Mouse (Mus musculus): Measurements from ENCODE around the gene Sh3glb1. TPM values are rescaled to one million over a fixed set of nuclear protein-coding genes. Genes with fewer than 3 reads are reported as not detected.

Sh3glb1 gene
- polyA plus RNA-seq, 1 experiment from 2014 or later, result 161 TPM

DNA sequence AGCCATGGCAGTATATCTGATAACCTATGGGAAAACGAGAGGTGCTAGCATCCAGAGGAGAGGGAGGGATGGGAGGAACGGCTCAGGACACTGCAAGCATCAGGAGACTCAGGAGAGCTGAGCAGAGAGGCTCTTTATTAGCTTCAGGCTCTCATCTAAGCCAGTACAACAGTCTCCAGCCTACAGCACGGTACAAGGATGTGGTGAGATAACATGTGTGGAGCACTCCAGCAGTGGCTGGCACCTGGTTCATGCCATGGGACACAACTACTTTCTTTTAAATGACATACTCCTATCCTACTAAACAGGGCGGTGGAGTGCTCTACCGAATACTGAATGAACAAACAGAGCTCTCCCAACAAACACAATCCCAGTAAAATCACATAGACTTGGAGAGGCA is 38.6 kb downstream of the Sh3glb1 start:
- H3K36me3 ChIP-seq (ENCODE audit: control insufficient read depth, insufficient read depth), result no peaks in the 10 kb centered on the region; the same call in 1 of the 2 replicates
- H3K27me3 ChIP-seq (replicated peaks; ENCODE audit: control insufficient read depth, insufficient read depth, low read length), result no peaks in the 10 kb centered on the region
- no peak for ATAC-seq
- no peak overlapping the region for H3K9ac ChIP-seq (ENCODE audit: low read depth, low read length)
- H3K9me3 ChIP-seq (ENCODE audit: control insufficient read depth), result no peaks in the 10 kb centered on the region
- 76% methylated on average over 5 of the region's 5 CpGs for WGBS
- H3K4me2 ChIP-seq (replicated peaks; ENCODE audit: low read depth), result no peak overlapping the region
- H3K4me3 ChIP-seq (ENCODE audit: low read depth, low read length), result no peak overlapping the region
- TF ChIP-seq CTCF (IDR thresholded peaks at IDR 0.05; ENCODE audit: low read depth), result no peak
- no peak overlapping the region for H3K27ac ChIP-seq (ENCODE audit: low read depth, low read length)
- no peaks in the 10 kb centered on the region for H3K4me1 ChIP-seq (replicated peaks; ENCODE audit: control insufficient read depth, insufficient read depth, low read length)

DNA sequence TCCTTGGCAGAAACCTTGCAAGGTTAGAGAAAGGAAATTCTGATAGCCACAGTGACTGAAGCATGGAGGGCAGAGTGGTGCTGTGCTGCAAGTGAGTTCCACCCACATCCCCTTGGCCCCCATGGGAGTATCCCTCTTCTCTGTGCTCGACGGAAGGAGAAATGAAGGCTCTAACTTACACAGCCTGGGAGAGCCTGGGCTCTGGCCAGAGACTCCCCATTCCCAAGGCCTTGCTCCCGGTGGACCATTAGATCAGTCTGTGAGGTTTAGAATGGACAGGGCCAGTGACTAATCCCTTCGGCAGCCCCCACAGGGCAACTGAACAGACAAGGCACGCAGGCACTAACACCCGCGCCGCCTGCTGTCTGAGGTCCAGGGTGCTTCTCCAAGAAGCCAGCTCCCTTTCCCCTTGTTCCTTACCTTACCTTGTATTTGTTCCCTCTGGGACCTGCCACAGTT is 40.4 kb downstream of the Sh3glb1 start:
- no peak overlapping the region for H3K4me3 ChIP-seq (ENCODE audit: low read depth, low read length)

DNA sequence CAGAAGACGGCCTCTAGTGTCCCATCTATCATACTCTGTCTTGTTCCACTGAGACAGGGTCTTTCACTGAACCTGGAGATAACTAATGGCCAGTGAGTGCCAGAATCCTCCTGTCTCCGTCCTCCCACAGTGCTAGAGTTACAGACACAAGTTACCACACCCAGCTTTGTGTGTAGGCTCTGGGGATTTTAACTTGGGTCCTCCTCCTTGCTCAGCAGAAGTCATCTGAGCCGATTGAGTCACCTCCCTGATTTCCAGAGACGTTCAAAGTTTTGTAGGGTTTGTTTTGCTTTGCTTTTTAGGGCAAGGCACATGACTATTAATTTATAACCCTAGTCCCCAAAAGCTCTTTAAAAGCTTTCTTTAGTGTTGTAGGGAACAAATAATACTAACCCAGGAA is 41.0 kb downstream of the Sh3glb1 start:
- Histone ChIP-seq H3K9me3 (ENCODE audit: control insufficient read depth) (no peaks in the 10 kb centered on the region), H3K9ac (ENCODE audit: low read depth, low read length) (no peak overlapping the region), H3K4me2 (replicated peaks; ENCODE audit: low read depth) (no peak overlapping the region), H3K27me3 (replicated peaks; ENCODE audit: control insufficient read depth, insufficient read depth, low read length) (no peaks in the 10 kb centered on the region), H3K4me3 (ENCODE audit: low read depth, low read length) (no peak overlapping the region), H3K4me1 (replicated peaks; ENCODE audit: control insufficient read depth, insufficient read depth, low read length) (no peaks in the 10 kb centered on the region), H3K36me3 (ENCODE audit: control insufficient read depth, insufficient read depth) (no peaks in the 10 kb centered on the region), H3K27ac (ENCODE audit: low read depth, low read length) (no peak overlapping the region)
- 54% methylated on average over 4 of the region's 4 CpGs for WGBS
- no peak for TF ChIP-seq CTCF (IDR thresholded peaks at IDR 0.05; ENCODE audit: low read depth)
- no peak for ATAC-seq

More for the DNA sequence above, 40.4 kb downstream of the Sh3glb1 start:
- no peak for TF ChIP-seq CTCF (IDR thresholded peaks at IDR 0.05; ENCODE audit: low read depth)
- WGBS, result 88% methylated on average over 8 of the region's 8 CpGs
- Histone ChIP-seq H3K27me3 (replicated peaks; ENCODE audit: control insufficient read depth, insufficient read depth, low read length) (no peaks in the 10 kb centered on the region), H3K9me3 (ENCODE audit: control insufficient read depth) (no peaks in the 10 kb centered on the region), H3K27ac (ENCODE audit: low read depth, low read length) (no peak overlapping the region), H3K4me1 (replicated peaks; ENCODE audit: control insufficient read depth, insufficient read depth, low read length) (no peaks in the 10 kb centered on the region), H3K4me2 (replicated peaks; ENCODE audit: low read depth) (no peak overlapping the region), H3K36me3 (ENCODE audit: control insufficient read depth, insufficient read depth) (no peaks in the 10 kb centered on the region), H3K9ac (ENCODE audit: low read depth, low read length) (no peak overlapping the region)
- ATAC-seq, result no peak

DNA sequence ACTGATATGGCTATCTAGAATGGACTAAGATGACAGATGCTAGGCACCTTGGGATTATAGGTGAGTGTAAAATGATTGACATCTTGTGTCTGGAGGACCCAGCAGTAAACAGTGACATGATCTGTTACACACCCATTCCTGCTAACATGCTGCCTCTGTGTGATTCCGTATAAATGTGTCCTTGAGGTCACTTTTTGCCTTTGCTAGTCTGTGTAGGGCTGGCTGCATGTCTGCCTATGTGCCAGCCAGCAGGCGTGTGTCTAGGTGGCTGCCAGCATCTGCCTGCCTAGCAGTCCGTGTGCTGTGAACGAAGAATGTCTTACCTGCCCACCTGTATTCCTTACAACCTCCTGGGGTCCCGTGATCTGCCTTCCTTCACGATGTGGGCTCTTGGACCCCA is 42.4 kb downstream of the Sh3glb1 start:
- Histone ChIP-seq H3K4me1 (replicated peaks; ENCODE audit: control insufficient read depth, insufficient read depth, low read length) (no peaks in the 10 kb centered on the region), H3K9me3 (ENCODE audit: control insufficient read depth) (no peaks in the 10 kb centered on the region), H3K9ac (ENCODE audit: low read depth, low read length) (no peak overlapping the region), H3K4me3 (ENCODE audit: low read depth, low read length) (no peak overlapping the region), H3K4me2 (replicated peaks; ENCODE audit: low read depth) (no peak overlapping the region), H3K27me3 (replicated peaks; ENCODE audit: control insufficient read depth, insufficient read depth, low read length) (no peaks in the 10 kb centered on the region), H3K27ac (ENCODE audit: low read depth, low read length) (no peak overlapping the region), H3K36me3 (ENCODE audit: control insufficient read depth, insufficient read depth) (no peaks in the 10 kb centered on the region)
- ATAC-seq, result no peak
- TF ChIP-seq CTCF (IDR thresholded peaks at IDR 0.05; ENCODE audit: low read depth), result no peak
- 89% methylated on average over 6 of the region's 6 CpGs for WGBS

DNA sequence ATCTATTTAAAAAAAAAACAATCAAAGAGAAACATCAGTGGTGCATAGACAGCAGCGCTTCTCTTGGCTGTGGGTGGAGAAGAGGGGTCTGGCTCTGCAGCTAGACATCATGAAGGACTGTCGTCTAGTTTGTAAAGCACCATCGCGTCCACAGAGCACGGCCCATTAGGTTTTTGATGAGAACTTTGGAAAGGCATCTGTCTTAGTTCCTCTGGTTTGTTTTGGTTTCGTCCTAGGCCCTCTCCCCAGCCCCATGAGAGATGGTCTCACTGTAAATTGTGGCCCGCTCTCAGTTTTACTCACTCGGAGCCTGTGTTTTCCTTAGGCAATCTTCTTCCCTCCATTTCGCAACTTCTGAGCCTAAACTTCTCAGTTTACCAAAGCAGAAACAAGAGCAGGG is 43.9 kb downstream of the Sh3glb1 start:
- no peaks in the 10 kb centered on the region for H3K36me3 ChIP-seq (ENCODE audit: control insufficient read depth, insufficient read depth)
- no peak for ATAC-seq
- H3K27ac ChIP-seq (ENCODE audit: low read depth, low read length), result no peak overlapping the region
- H3K4me1 ChIP-seq (replicated peaks; ENCODE audit: control insufficient read depth, insufficient read depth, low read length), result no peaks in the 10 kb centered on the region
- TF ChIP-seq CTCF (IDR thresholded peaks at IDR 0.05; ENCODE audit: low read depth), result no peak
- H3K27me3 ChIP-seq (replicated peaks; ENCODE audit: control insufficient read depth, insufficient read depth, low read length), result no peaks in the 10 kb centered on the region
- H3K4me2 ChIP-seq (replicated peaks; ENCODE audit: low read depth), result no peak overlapping the region
- 86% methylated on average over 9 of the region's 9 CpGs for WGBS
- no peak overlapping the region for H3K9ac ChIP-seq (ENCODE audit: low read depth, low read length)
- no peak overlapping the region for H3K4me3 ChIP-seq (ENCODE audit: low read depth, low read length)
- H3K9me3 ChIP-seq (ENCODE audit: control insufficient read depth), result no peaks in the 10 kb centered on the region

DNA sequence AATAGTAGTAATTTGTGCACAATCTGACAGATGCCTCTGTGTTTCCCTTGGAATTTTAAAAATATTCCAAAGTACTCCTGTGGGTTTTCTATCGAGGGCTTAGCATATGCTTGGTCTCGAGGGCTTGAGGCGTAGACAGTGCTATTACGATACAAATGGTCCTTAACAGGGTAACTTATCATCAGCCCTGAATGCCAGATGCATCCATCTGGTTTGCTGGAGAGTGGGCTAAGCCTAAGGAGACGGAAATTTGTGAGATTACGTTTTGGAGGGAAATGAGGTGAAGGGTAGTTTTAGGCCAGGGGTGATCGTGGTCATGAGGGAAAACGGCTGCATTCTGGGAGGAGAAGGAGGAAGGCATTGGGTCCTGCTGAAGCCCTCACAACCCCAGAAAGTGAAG is 48.1 kb downstream of the Sh3glb1 start:
- no peak for TF ChIP-seq CTCF (IDR thresholded peaks at IDR 0.05; ENCODE audit: low read depth)
- H3K9me3 ChIP-seq (ENCODE audit: control insufficient read depth), result no peaks in the 10 kb centered on the region
- H3K27me3 ChIP-seq (replicated peaks; ENCODE audit: control insufficient read depth, insufficient read depth, low read length), result no peaks in the 10 kb centered on the region
- H3K4me3 ChIP-seq (ENCODE audit: low read depth, low read length), result no peak overlapping the region
- H3K4me1 ChIP-seq (replicated peaks; ENCODE audit: control insufficient read depth, insufficient read depth, low read length), result no peaks in the 10 kb centered on the region
- ATAC-seq, result no peak
- no peaks in the 10 kb centered on the region for H3K36me3 ChIP-seq (ENCODE audit: control insufficient read depth, insufficient read depth)
- no peak overlapping the region for H3K9ac ChIP-seq (ENCODE audit: low read depth, low read length)
- H3K27ac ChIP-seq (ENCODE audit: low read depth, low read length), result no peak overlapping the region
- no peak overlapping the region for H3K4me2 ChIP-seq (replicated peaks; ENCODE audit: low read depth)
- WGBS, result 61% methylated on average over 8 of the region's 8 CpGs

Measured in intestine, postnatal 0 days (tissue).